Mouse (Mus musculus) liver, embryonic 11.5 days (tissue): ENCODE measurements around the gene Tomm7. TPM values are rescaled to one million over a fixed set of nuclear protein-coding genes. Genes with fewer than 3 reads are reported as not detected.
"Not testable (repeated sequence)": the region's sequence is repeated elsewhere in the genome, so short reads cannot be mapped to it uniquely, and the experiment has no call there.

Source experiments
- ATAC-seq: fragments of 200-750 bp; cut with Nextera tagmentation; replicated peaks from 2 replicates; pipeline ENCODE4 v1.8.0; 2017; ENCODE audit warnings: moderate number of reproducible peaks, mild to moderate bottlenecking, moderate TSS enrichment, moderate library complexity; ENCODE audit not compliant: low FRiP score
- DNase-seq: peaks from one replicate; pipeline ENCODE4 v3.0.0-alpha.2; 2017; ENCODE audit warnings: low spot score
- H3K27ac ChIP-seq: fragments of 300-500 bp; sonication (generic); 2 replicates; pipeline ENCODE4 v1.5.1; 2014; ENCODE audit warnings: mild to moderate bottlenecking, low read depth, low read length, control low read depth
- H3K27me3 ChIP-seq: fragments of 300-500 bp; sonication (generic); replicated peaks from 2 replicates; pipeline ENCODE4 v1.6.1; 2014; ENCODE audit warnings: low read length, mixed read lengths; ENCODE audit not compliant: control insufficient read depth, insufficient read depth
- H3K36me3 ChIP-seq: fragments of 300-500 bp; sonication (generic); 2 replicates; pipeline ENCODE4 v1.6.1; 2014; ENCODE audit warnings: mild to moderate bottlenecking, low read length, moderate library complexity, mixed read lengths; ENCODE audit not compliant: control insufficient read depth, insufficient read depth
- H3K4me1 ChIP-seq: fragments of 300-500 bp; sonication (generic); replicated peaks from 2 replicates; pipeline ENCODE4 v1.6.1; 2014; ENCODE audit warnings: low read length, mixed read lengths; ENCODE audit not compliant: control insufficient read depth, insufficient read depth
- H3K4me2 ChIP-seq: fragments of 300-500 bp; sonication (generic); 2 replicates; pipeline ENCODE4 v1.6.1; 2014; ENCODE audit warnings: mild to moderate bottlenecking, control low read depth, moderate library complexity
- H3K4me3 ChIP-seq: fragments of 300-500 bp; sonication (generic); 2 replicates; pipeline ENCODE4 v1.5.1; 2014; ENCODE audit warnings: low read depth, low read length, control low read depth
- H3K9ac ChIP-seq: fragments of 300-500 bp; sonication (generic); 2 replicates; pipeline ENCODE4 v1.6.1; 2014; ENCODE audit warnings: low read depth, low read length, control low read depth
- H3K9me3 ChIP-seq: fragments of 300-500 bp; sonication (generic); 2 replicates; pipeline ENCODE4 v1.6.1; 2016; ENCODE audit warnings: low read length, inconsistent platforms, mixed read lengths; ENCODE audit not compliant: control insufficient read depth
- WGBS: fragments of 180-500 bp; shearing (Covaris S2); extraction: QIAGEN DNeasy Blood & Tissue Kit; methylation state at CpG from one replicate; pipeline ENCODE4 v1.1.7; 2014; 5-methylcytosine and 5-hydroxymethylcytosine counted together
- polyA plus RNA-seq: library from polyadenylated mRNA; unstranded; fragments of >200 nt; fragmentation: Nextera tagmentation; extraction: Ambion mirVana; gene quantifications from 2 replicates; pipeline ENCODE4 v1.2.1, GENCODE M21; 2014

Tomm7 gene
- polyA plus RNA-seq, result 137 and 149 TPM in 2 replicates

GRCm38 (mm10) chr5:23843674-23844530 lies at the start of gene Tomm7:
TSS of gene Tomm7 (minus strand) at chr5:23844161.
- ATAC-seq (peak; percentile 91), DNase-seq (peak; percentile 93)
- no peaks in the 10 kb centered on the region for H3K27me3 ChIP-seq
- H3K9me3 ChIP-seq, result no peaks in the 10 kb centered on the region
- WGBS, result 1% methylated on average over 44 of the region's 44 CpGs
- peak within 1 kb of the TSS; percentile 72 for H3K4me3 ChIP-seq
- peaks cover 9% of the 10 kb centered on the region; the same call in 1 of the 2 replicates for H3K4me1 ChIP-seq
- peak within 1 kb of the TSS; percentile 75 for H3K4me2 ChIP-seq
- H3K36me3 ChIP-seq, result peaks cover 6% of the 10 kb centered on the region; the same call in 1 of the 2 replicates
- peak within 1 kb of the TSS; percentile 79 for H3K9ac ChIP-seq
- peak within 1 kb of the TSS; percentile 53 for H3K27ac ChIP-seq

- no peak overlapping the region for H3K4me3 ChIP-seq
- no peak overlapping the region for H3K9ac ChIP-seq
- no peaks in the 10 kb centered on the region for H3K4me1 ChIP-seq
- H3K27ac ChIP-seq, result no peak overlapping the region
- H3K4me2 ChIP-seq, result no peak overlapping the region
- ATAC-seq (no peak), DNase-seq (no peak)
- H3K27me3 ChIP-seq, result no peaks in the 10 kb centered on the region
- 75% methylated on average over 5 of the region's 5 CpGs for WGBS
- no peaks in the 10 kb centered on the region for H3K9me3 ChIP-seq
- no peaks in the 10 kb centered on the region for H3K36me3 ChIP-seq
Measured at GRCm38 (mm10) chr5:23893156-23893863, 49.3 kb upstream of the Tomm7 start.

GRCm38 (mm10) chr5:23890734-23891133 lies 46.8 kb upstream of the Tomm7 start:
- 35% methylated on average over 10 of the region's 10 CpGs for WGBS
- DNase-seq (peak; percentile 38), ATAC-seq (peak; percentile 43; the same call in 1 of the 2 replicates)
- Histone ChIP-seq H3K27me3 (no peaks in the 10 kb centered on the region), H3K36me3 (no peaks in the 10 kb centered on the region), H3K4me3 (no peak overlapping the region), H3K27ac (no peak overlapping the region), H3K4me1 (no peaks in the 10 kb centered on the region), H3K9me3 (no peaks in the 10 kb centered on the region), H3K4me2 (no peak overlapping the region), H3K9ac (no peak overlapping the region)

- Histone ChIP-seq H3K4me3 (no peak overlapping the region), H3K9me3 (no peaks in the 10 kb centered on the region), H3K9ac (no peak overlapping the region), H3K36me3 (no peaks in the 10 kb centered on the region), H3K4me1 (no peaks in the 10 kb centered on the region), H3K27me3 (no peaks in the 10 kb centered on the region), H3K4me2 (no peak overlapping the region), H3K27ac (no peak overlapping the region)
- ATAC-seq, result no peak
- DNase-seq, result no peak
- WGBS, result 80% methylated on average over 4 of the region's 4 CpGs
Measured at GRCm38 (mm10) chr5:23889461-23889860, 45.5 kb upstream of the Tomm7 start.

- no peak for ATAC-seq
- H3K4me1 ChIP-seq, result no peaks in the 10 kb centered on the region
- no peaks in the 10 kb centered on the region for H3K9me3 ChIP-seq
- no peak overlapping the region for H3K27ac ChIP-seq
- H3K4me2 ChIP-seq, result no peak overlapping the region
- H3K27me3 ChIP-seq, result no peaks in the 10 kb centered on the region
- no peak overlapping the region for H3K4me3 ChIP-seq
- 55% methylated on average over 3 of the region's 3 CpGs for WGBS
- no peaks in the 10 kb centered on the region for H3K36me3 ChIP-seq
- DNase-seq, result no peak
- no peak overlapping the region for H3K9ac ChIP-seq
Measured at GRCm38 (mm10) chr5:23887111-23887510, 43.1 kb upstream of the Tomm7 start.

GRCm38 (mm10) chr5:23874457-23874856 lies 30.5 kb upstream of the Tomm7 start:
- ATAC-seq, result no peak
- no peak overlapping the region for H3K4me2 ChIP-seq

GRCm38 (mm10) chr5:23872586-23872985 lies 28.6 kb upstream of the Tomm7 start:
- no peak overlapping the region for H3K4me3 ChIP-seq
- WGBS, result 66% methylated on average over 6 of the region's 6 CpGs
- H3K4me2 ChIP-seq, result no peak overlapping the region
- H3K27me3 ChIP-seq, result no peaks in the 10 kb centered on the region
- H3K9me3 ChIP-seq, result no peaks in the 10 kb centered on the region
- H3K9ac ChIP-seq, result no peak overlapping the region
- ATAC-seq (no peak), DNase-seq (no peak)
- no peaks in the 10 kb centered on the region for H3K4me1 ChIP-seq
- H3K27ac ChIP-seq, result no peak overlapping the region
- H3K36me3 ChIP-seq, result no peaks in the 10 kb centered on the region

More at GRCm38 (mm10) chr5:23874457-23874856, 30.5 kb upstream of the Tomm7 start:
- no peaks in the 10 kb centered on the region for H3K27me3 ChIP-seq
- 58% methylated on average over 5 of the region's 5 CpGs for WGBS
- no peak overlapping the region for H3K27ac ChIP-seq
- no peak for DNase-seq
- no peaks in the 10 kb centered on the region for H3K9me3 ChIP-seq
- no peak overlapping the region for H3K4me3 ChIP-seq
- H3K36me3 ChIP-seq, result no peaks in the 10 kb centered on the region
- H3K9ac ChIP-seq, result no peak overlapping the region
- no peaks in the 10 kb centered on the region for H3K4me1 ChIP-seq

GRCm38 (mm10) chr5:23871323-23871722 lies 27.4 kb upstream of the Tomm7 start:
- not testable (repeated sequence) for ATAC-seq, H3K4me1 ChIP-seq, H3K9me3 ChIP-seq, H3K4me2 ChIP-seq, H3K36me3 ChIP-seq, H3K4me3 ChIP-seq, H3K9ac ChIP-seq, DNase-seq, H3K27me3 ChIP-seq, H3K27ac ChIP-seq
- WGBS, result 78% methylated on average over 2 of the region's 2 CpGs
